Mouse (Mus musculus) left cerebral cortex, adult 18-20 months (tissue): ENCODE results near the gene Ngf. TPM values are rescaled to one million over a fixed set of nuclear protein-coding genes. Genes with fewer than 3 reads are reported as not detected.

Experiments
- DNase-seq, 2 experiments: peaks; one replicate each; pipeline ENCODE4 v3.0.0; 2021 to 2022; ENCODE audit warnings: low spot score in 2 of 2, mixed read lengths in 1 of 2
- total RNA-seq, 2 experiments: library from RNA; stranded (reverse); gene quantifications; 2 replicates each; pipeline ENCODE4 v1.2.3; 2021

Ngf gene
- total RNA-seq, 2 experiments from 2014 or later: 3.4 to 3.6 TPM

GRCm38 (mm10) chr3:102506061-102506460 is 36.3 kb downstream of the Ngf start:
- no peak for DNase-seq

GRCm38 (mm10) chr3:102507666-102508260 is 38.0 kb downstream of the Ngf start:
- DNase-seq: no peak

- DNase-seq: no peak
Observed at GRCm38 (mm10) chr3:102508455-102508854, 38.7 kb downstream of the Ngf start.

GRCm38 (mm10) chr3:102509601-102510000 is 39.9 kb downstream of the Ngf start:
- DNase-seq: no peak

GRCm38 (mm10) chr3:102516937-102517336 is 47.2 kb downstream of the Ngf start:
- DNase-seq: no peak

GRCm38 (mm10) chr3:102521061-102521460 is 51.3 kb downstream of the Ngf start:
- no peak for DNase-seq

DNA sequence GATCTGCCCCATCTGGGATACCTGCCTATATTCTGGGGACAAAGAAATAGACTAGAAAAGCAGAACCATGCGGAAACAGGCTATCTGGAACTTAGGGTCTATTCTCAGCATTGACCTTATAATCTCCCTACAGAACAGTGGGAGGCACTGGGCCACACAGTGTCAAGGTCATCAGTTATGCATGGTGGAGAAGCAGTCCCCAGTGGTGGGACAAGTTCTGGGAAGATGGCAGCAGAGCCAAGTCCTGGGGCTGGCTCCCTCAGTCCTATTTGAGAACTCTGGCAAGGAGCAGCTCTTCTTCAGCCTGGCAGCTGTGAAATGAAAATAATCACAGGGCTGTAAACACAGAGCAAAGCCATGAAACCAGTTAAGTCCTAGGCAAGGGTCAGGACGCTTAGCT is 54.0 kb downstream of the Ngf start:
- no peak for DNase-seq

GRCm38 (mm10) chr3:102524951-102525350 is 55.2 kb downstream of the Ngf start:
- no peak for DNase-seq

DNA sequence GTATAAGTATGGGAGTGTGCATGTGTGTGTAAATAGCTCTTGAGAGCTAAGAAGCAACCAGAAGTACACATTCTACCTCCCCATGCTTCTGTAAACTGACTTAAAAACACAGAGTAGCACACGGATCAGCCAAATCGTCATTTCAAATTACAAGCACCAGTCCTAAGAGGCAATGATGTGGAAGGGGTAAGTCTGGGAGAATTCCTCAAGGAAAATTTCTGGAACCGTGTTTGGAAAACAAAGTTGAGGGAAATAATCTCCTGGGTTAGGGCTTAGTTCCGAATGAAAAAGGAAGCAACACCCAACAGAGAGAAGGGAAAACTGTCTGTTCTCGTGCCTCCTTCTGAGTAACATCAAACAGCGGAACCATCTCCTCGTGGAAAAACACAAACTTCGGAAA is 56.1 kb downstream of the Ngf start:
- no peak for DNase-seq

DNA sequence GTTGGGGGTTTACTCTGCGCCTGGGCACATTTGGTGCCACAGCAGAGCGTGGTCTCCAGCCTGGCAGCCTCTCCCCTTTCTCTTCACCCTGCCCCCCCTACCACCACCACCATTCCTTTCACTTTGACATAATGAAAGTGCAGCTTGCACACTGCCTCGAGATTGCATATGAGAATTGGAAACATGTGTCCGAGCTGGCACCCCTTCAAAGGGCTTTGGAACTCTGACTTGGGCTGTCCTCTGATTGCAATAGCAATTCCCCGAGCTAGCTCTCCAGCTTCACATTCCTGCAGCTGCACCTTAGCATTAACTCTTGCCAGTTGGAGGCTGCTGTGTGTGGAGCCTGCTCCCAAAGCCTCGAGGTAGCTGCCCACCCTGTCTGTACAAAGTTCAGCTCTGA is 56.8 kb downstream of the Ngf start:
- no peak for DNase-seq

GRCm38 (mm10) chr3:102534744-102535143 is 65.0 kb downstream of the Ngf start:
- DNase-seq: no peak

GRCm38 (mm10) chr3:102543646-102544045 is 73.9 kb downstream of the Ngf start:
- DNase-seq: no peak

GRCm38 (mm10) chr3:102547536-102547935 is 77.8 kb downstream of the Ngf start:
- no peak for DNase-seq

DNA sequence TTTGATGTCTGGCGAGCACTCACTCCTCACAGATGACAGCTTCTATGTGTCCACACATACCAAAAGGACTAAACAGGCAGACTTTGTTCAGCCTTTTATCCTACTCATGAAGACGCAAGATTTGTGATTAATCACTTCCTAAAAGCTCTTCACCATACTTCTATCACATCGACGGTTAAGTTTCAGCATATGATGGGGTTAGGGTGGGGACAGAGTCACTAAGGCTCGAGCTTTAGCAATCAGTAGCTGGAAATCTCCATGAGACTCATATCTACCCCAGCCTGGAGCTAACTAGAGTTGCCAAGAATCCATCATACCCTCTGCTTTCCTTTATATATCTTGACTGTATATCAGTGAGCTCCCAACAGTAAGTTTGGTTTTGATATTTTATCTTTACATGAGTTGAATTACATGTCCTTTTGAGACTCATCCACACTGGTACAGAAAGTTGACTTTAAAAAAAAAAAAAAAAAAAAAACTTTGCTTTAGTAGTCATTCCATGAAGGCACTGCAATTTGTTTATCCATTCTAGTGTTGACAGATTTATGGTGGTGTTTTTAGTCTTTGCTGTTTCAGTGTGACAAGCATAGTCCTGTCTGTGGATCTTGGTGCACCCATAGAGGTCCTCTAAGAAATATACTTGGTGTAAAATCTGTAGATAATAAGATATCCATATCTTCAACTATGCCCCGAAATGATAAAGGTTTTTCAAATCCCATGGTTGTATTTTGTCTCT is 84.4 kb downstream of the Ngf start:
- no peak for DNase-seq

GRCm38 (mm10) chr3:102556108-102556507 is 86.4 kb downstream of the Ngf start:
- DNase-seq: no peak

- DNase-seq: no peak
Observed at GRCm38 (mm10) chr3:102556645-102557044, 86.9 kb downstream of the Ngf start.
